Mouse (Mus musculus) liver, postnatal 0 days (tissue): ENCODE data around the gene D10Wsu102e.

Source experiments
- CTCF ChIP-seq: sonication (generic); IDR thresholded peaks from 2 replicates; pipeline ENCODE4 v1.5.1; 2016; ENCODE audit warnings: antibody characterized with exemption, low read depth
- EP300 ChIP-seq: IDR thresholded peaks from 2 replicates; pipeline ENCODE4 v1.6.1; 2016; ENCODE audit warnings: antibody characterized with exemption, low read depth, mild to moderate bottlenecking

- TF ChIP-seq CTCF (peak; percentile 40), EP300 (no peak)
Observed at GRCm38 (mm10) chr10:83508962-83509660, 149.1 kb downstream of the D10Wsu102e start.
